Mouse (Mus musculus): ENCODE results near the gene Lasp1.

- TF ChIP-seq POLR2A (IDR thresholded peaks at IDR 0.05; ENCODE audit: control insufficient read depth, extremely low read depth, insufficient read depth, low read length, poor library complexity) (no peak), CTCF (IDR thresholded peaks at IDR 0.05; ENCODE audit: borderline replicate concordance, control insufficient read depth, extremely low read depth, insufficient read depth, low read length, poor library complexity) (no peak)
These were observed 67.5 kb downstream of the Lasp1 start for GRCm38 (mm10) chr11:97866091-97866888.

Measured in thymus, adult 2 months (tissue).